Comparison of ENCODE assay signal across 7 mouse cellular contexts in the genomic region with DNA sequence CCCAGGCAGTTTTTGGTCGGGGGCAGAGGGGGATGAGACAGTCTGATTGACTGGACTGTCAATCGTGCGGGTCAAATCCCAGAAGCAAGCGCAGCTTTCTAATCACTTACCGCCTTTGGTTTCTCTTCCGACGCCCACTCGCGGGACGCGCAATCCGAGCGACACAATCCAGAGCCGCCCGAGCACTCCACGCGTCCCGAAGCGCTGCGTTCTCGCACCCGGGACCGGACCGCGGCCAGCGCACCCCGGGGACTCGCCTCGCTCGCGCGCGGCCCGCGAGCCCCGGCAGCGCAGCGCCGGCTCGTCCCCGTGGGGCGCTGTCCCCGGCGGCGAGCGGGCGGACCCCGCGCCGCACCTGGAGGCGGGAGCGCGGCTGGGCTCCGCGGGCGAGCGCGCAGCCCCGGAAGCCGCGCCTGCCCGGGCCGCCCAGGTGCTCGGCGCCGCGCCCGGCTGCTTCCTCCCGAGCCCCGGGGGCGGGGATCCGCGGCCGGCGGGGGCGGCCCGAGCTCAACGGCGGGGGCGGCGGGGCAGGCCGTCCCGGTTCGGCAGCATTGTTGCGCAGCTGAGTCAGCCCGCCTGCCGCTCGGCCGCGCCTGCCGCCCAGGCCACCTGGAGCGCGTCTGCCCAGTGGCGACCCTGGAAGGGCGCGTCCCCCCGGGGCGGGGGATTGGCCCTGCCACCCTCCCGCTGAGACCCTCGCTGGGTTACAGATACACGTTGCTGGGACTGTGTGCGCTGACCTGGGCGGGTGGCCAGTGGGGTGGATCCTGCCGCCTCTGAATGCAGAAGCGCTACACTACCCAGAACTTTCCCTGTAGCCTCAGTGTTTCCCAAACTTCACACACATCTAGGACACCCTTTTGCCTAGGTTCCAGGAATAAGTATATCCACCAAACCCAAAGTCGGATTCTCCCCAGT. TPM values are rescaled to one million over a fixed set of nuclear protein-coding genes. Genes with fewer than 3 reads are reported as not detected.
DNase-seq lines count a peak whose midpoint lies in the region; ATAC-seq lines count a peak whose summit lies in the region.

A gene (minus strand): TSS at position 376 of the 918 bp plus-strand sequence.

- under 1% methylated on average over 105 of the region's 106 CpGs for WGBS in embryonic facial prominence, embryonic 12.5 days
- 0% methylated on average over 83 of the region's 106 CpGs for WGBS in midbrain, embryonic 16.5 days

- peak within 1 kb of the TSS; percentile 87 for H3K4me2 ChIP-seq in embryonic facial prominence, embryonic 12.5 days (replicated peaks)
- H3K4me2 ChIP-seq in midbrain, embryonic 16.5 days (ENCODE audit: low read length), result peak within 1 kb of the TSS; percentile 89

- peaks cover 6% of the 10 kb centered on the region; the same call in 1 of the 2 replicates for H3K27me3 ChIP-seq in embryonic facial prominence, embryonic 12.5 days
- no peaks in the 10 kb centered on the region for H3K27me3 ChIP-seq in midbrain, embryonic 16.5 days (ENCODE audit: control insufficient read depth, insufficient read depth, low read depth, low read length)

- peak within 1 kb of the TSS; percentile 63 for H3K9ac ChIP-seq in embryonic facial prominence, embryonic 12.5 days
- peak within 1 kb of the TSS; percentile 82 for H3K9ac ChIP-seq in midbrain, embryonic 16.5 days (ENCODE audit: low read depth, low read length)

- peak within 1 kb of the TSS; percentile 66 for H3K4me3 ChIP-seq in embryonic facial prominence, embryonic 12.5 days
- peak within 1 kb of the TSS; percentile 82 for H3K4me3 ChIP-seq in midbrain, embryonic 16.5 days (ENCODE audit: low read depth, low read length)

- no peaks in the 10 kb centered on the region for H3K4me1 ChIP-seq in embryonic facial prominence, embryonic 12.5 days
- H3K4me1 ChIP-seq in midbrain, embryonic 16.5 days (ENCODE audit: control insufficient read depth, insufficient read depth, low read length), result no peaks in the 10 kb centered on the region

- peak; percentile 80 for DNase-seq in adrenal gland, postnatal 25 days
- DNase-seq in heart, adult 9 months (ENCODE audit: low spot score in 2 of 2), result peak; percentile 65 to 71
- peak; percentile 55 to 73 for DNase-seq in kidney, adult 8-10 months
- peak; percentile 34 for DNase-seq in liver
- DNase-seq in spleen, postnatal 10 days (ENCODE audit: low spot score in 2 of 2), result peak; percentile 26 to 70

- no peaks in the 10 kb centered on the region for H3K36me3 ChIP-seq in embryonic facial prominence, embryonic 12.5 days
- no peaks in the 10 kb centered on the region for H3K36me3 ChIP-seq in midbrain, embryonic 16.5 days (ENCODE audit: control insufficient read depth, insufficient read depth, low read length)

- H3K9me3 ChIP-seq in embryonic facial prominence, embryonic 12.5 days, result no peaks in the 10 kb centered on the region
- H3K9me3 ChIP-seq in midbrain, embryonic 16.5 days (replicated peaks; ENCODE audit: control insufficient read depth, low read length, poor library complexity, severe bottlenecking), result no peaks in the 10 kb centered on the region

- peak; percentile 77 for ATAC-seq in embryonic facial prominence, embryonic 12.5 days (ENCODE audit: insufficient number of reproducible peaks, insufficient read depth, low FRiP score, low TSS enrichment)
- peak; percentile 91 for ATAC-seq in midbrain, embryonic 16.5 days

- H3K27ac ChIP-seq in embryonic facial prominence, embryonic 12.5 days, result 0 out of 2 replicates have a peak within 1 kb of the TSS, but pooled peaks have one; percentile 2
- peak within 1 kb of the TSS; percentile 11; the same call in 1 of the 2 replicates for H3K27ac ChIP-seq in midbrain, embryonic 16.5 days (ENCODE audit: low read length)

RNA-seq across cellular contexts. Expression of the gene that starts here (rescaled TPM):
- 4.6 and 12.9 TPM in 2 replicates for total RNA-seq in adrenal gland, postnatal 25 days (2021)
- 2.2 and 3.3 TPM in 2 replicates for polyA plus RNA-seq in embryonic facial prominence, embryonic 12.5 days (2016; fragmentation: Nextera tagmentation; extraction: Ambion mirVana)
- 6.0 and 8.1 TPM in 2 replicates for polyA plus RNA-seq in midbrain, embryonic 16.5 days (2015; fragmentation: Nextera tagmentation; extraction: Ambion mirVana)

Comparison
In these comparisons a context has a peak if more than half of its experiments do, and no peak if none do; other contexts are left out.
1. Peak in every context shown above with its lines: DNase-seq, ATAC-seq, H3K4me3 ChIP-seq and H3K27ac ChIP-seq.